Mouse (Mus musculus): ENCODE results near the gene Retreg3. TPM values are rescaled to one million over a fixed set of nuclear protein-coding genes. Genes with fewer than 3 reads are reported as not detected.
A peak's percentile ranks its signal among the peaks of the same experiment; 100 is the strongest.

The Retreg3 gene
- polyA plus RNA-seq, 1 experiment from 2014 or later: 10.7 TPM

GRCm38 (mm10) chr11:101154648-101155047 lies 35.0 kb upstream of the Retreg3 start:
- no peak overlapping the region for H3K4me2 ChIP-seq (replicated peaks; ENCODE audit: low read depth, low read length)
- H3K4me1 ChIP-seq (replicated peaks; ENCODE audit: control insufficient read depth, insufficient read depth, low read length): peaks cover 5% of the 10 kb centered on the region; the same call in 1 of the 2 replicates
- ATAC-seq (ENCODE audit: low FRiP score) (no peak), DNase-seq (ENCODE audit: low spot score) (no peak)
- no peaks in the 10 kb centered on the region for H3K36me3 ChIP-seq (ENCODE audit: control insufficient read depth, insufficient read depth, low read length)
- H3K4me3 ChIP-seq (ENCODE audit: low read depth, low read length): no peak overlapping the region
- no peaks in the 10 kb centered on the region for H3K9me3 ChIP-seq (ENCODE audit: control insufficient read depth, low read length)
- no peak overlapping the region for H3K27ac ChIP-seq (ENCODE audit: low read depth, low read length)
- H3K9ac ChIP-seq (ENCODE audit: low read depth, low read length): no peak overlapping the region
- H3K27me3 ChIP-seq (ENCODE audit: control insufficient read depth, insufficient read depth, low read length): no peaks in the 10 kb centered on the region; the same call in 1 of the 2 replicates

GRCm38 (mm10) chr11:101152825-101153224 lies 33.1 kb upstream of the Retreg3 start:
- 83% methylated on average over 1 of the region's 1 CpGs for WGBS
- H3K36me3 ChIP-seq (ENCODE audit: control insufficient read depth, insufficient read depth, low read length): no peaks in the 10 kb centered on the region
- no peaks in the 10 kb centered on the region; the same call in 1 of the 2 replicates for H3K27me3 ChIP-seq (ENCODE audit: control insufficient read depth, insufficient read depth, low read length)
- H3K4me3 ChIP-seq (ENCODE audit: low read depth, low read length): no peak overlapping the region
- no peak for DNase-seq (ENCODE audit: low spot score)
- no peak overlapping the region for H3K4me2 ChIP-seq (replicated peaks; ENCODE audit: low read depth, low read length)
- no peak overlapping the region for H3K9ac ChIP-seq (ENCODE audit: low read depth, low read length)
- no peaks in the 10 kb centered on the region for H3K9me3 ChIP-seq (ENCODE audit: control insufficient read depth, low read length)
- H3K4me1 ChIP-seq (replicated peaks; ENCODE audit: control insufficient read depth, insufficient read depth, low read length): peaks cover 5% of the 10 kb centered on the region; the same call in 1 of the 2 replicates
- no peak overlapping the region for H3K27ac ChIP-seq (ENCODE audit: low read depth, low read length)
- ATAC-seq (ENCODE audit: low FRiP score): no peak

GRCm38 (mm10) chr11:101151063-101151462 lies 31.4 kb upstream of the Retreg3 start:
- H3K9ac ChIP-seq (ENCODE audit: low read depth, low read length): no peak overlapping the region
- no peak overlapping the region for H3K27ac ChIP-seq (ENCODE audit: low read depth, low read length)
- 47% methylated on average over 2 of the region's 2 CpGs for WGBS
- no peak overlapping the region for H3K4me3 ChIP-seq (ENCODE audit: low read depth, low read length)
- no peak for DNase-seq (ENCODE audit: low spot score)
- no peak for ATAC-seq (ENCODE audit: low FRiP score)
- no peaks in the 10 kb centered on the region for H3K9me3 ChIP-seq (ENCODE audit: control insufficient read depth, low read length)
- no peaks in the 10 kb centered on the region for H3K27me3 ChIP-seq (ENCODE audit: control insufficient read depth, insufficient read depth, low read length)
- H3K4me2 ChIP-seq (replicated peaks; ENCODE audit: low read depth, low read length): no peak overlapping the region
- H3K4me1 ChIP-seq (replicated peaks; ENCODE audit: control insufficient read depth, insufficient read depth, low read length): peaks cover 3% of the 10 kb centered on the region; the same call in 1 of the 2 replicates
- no peaks in the 10 kb centered on the region for H3K36me3 ChIP-seq (ENCODE audit: control insufficient read depth, insufficient read depth, low read length)

GRCm38 (mm10) chr11:101149178-101150105 lies 29.7 kb upstream of the Retreg3 start:
- no peak overlapping the region for H3K4me2 ChIP-seq (replicated peaks; ENCODE audit: low read depth, low read length)
- H3K36me3 ChIP-seq (ENCODE audit: control insufficient read depth, insufficient read depth, low read length): no peaks in the 10 kb centered on the region
- DNase-seq (ENCODE audit: low spot score) (no peak), ATAC-seq (ENCODE audit: low FRiP score) (no peak)
- no peak overlapping the region for H3K4me3 ChIP-seq (ENCODE audit: low read depth, low read length)
- no peaks in the 10 kb centered on the region for H3K9me3 ChIP-seq (ENCODE audit: control insufficient read depth, low read length)
- H3K9ac ChIP-seq (ENCODE audit: low read depth, low read length): no peak overlapping the region
- no peaks in the 10 kb centered on the region for H3K4me1 ChIP-seq (replicated peaks; ENCODE audit: control insufficient read depth, insufficient read depth, low read length)
- 69% methylated on average over 9 of the region's 9 CpGs for WGBS
- no peaks in the 10 kb centered on the region for H3K27me3 ChIP-seq (ENCODE audit: control insufficient read depth, insufficient read depth, low read length)
- no peak overlapping the region for H3K27ac ChIP-seq (ENCODE audit: low read depth, low read length)

- Histone ChIP-seq H3K4me1 (replicated peaks; ENCODE audit: control insufficient read depth, insufficient read depth, low read length) (no peaks in the 10 kb centered on the region), H3K27ac (ENCODE audit: low read depth, low read length) (no peak overlapping the region)
- DNase-seq (ENCODE audit: low spot score): no peak
Observed at GRCm38 (mm10) chr11:101148751-101149150, 29.1 kb upstream of the Retreg3 start.

GRCm38 (mm10) chr11:101146377-101146776 lies 26.7 kb upstream of the Retreg3 start:
- Histone ChIP-seq H3K27ac (ENCODE audit: low read depth, low read length) (no peak overlapping the region), H3K27me3 (ENCODE audit: control insufficient read depth, insufficient read depth, low read length) (no peaks in the 10 kb centered on the region), H3K36me3 (ENCODE audit: control insufficient read depth, insufficient read depth, low read length) (no peaks in the 10 kb centered on the region), H3K4me1 (replicated peaks; ENCODE audit: control insufficient read depth, insufficient read depth, low read length) (0 out of 2 replicates have a peak, but pooled peaks cover 3% of the 10 kb centered on the region), H3K4me3 (ENCODE audit: low read depth, low read length) (no peak overlapping the region), H3K9me3 (ENCODE audit: control insufficient read depth, low read length) (no peaks in the 10 kb centered on the region), H3K9ac (ENCODE audit: low read depth, low read length) (no peak overlapping the region), H3K4me2 (replicated peaks; ENCODE audit: low read depth, low read length) (no peak overlapping the region)
- WGBS: 17% methylated on average over 10 of the region's 10 CpGs
- DNase-seq (ENCODE audit: low spot score) (peak; percentile 77), ATAC-seq (ENCODE audit: low FRiP score) (no peak)

More at GRCm38 (mm10) chr11:101148751-101149150, 29.1 kb upstream of the Retreg3 start:
- no peaks in the 10 kb centered on the region for H3K27me3 ChIP-seq (ENCODE audit: control insufficient read depth, insufficient read depth, low read length)
- WGBS: 75% methylated on average over 10 of the region's 10 CpGs
- H3K9me3 ChIP-seq (ENCODE audit: control insufficient read depth, low read length): no peaks in the 10 kb centered on the region
- H3K4me3 ChIP-seq (ENCODE audit: low read depth, low read length): no peak overlapping the region
- no peaks in the 10 kb centered on the region for H3K36me3 ChIP-seq (ENCODE audit: control insufficient read depth, insufficient read depth, low read length)
- no peak overlapping the region for H3K9ac ChIP-seq (ENCODE audit: low read depth, low read length)
- ATAC-seq (ENCODE audit: low FRiP score): no peak
- no peak overlapping the region for H3K4me2 ChIP-seq (replicated peaks; ENCODE audit: low read depth, low read length)

GRCm38 (mm10) chr11:101143338-101144225 lies 23.9 kb upstream of the Retreg3 start:
- H3K4me1 ChIP-seq (replicated peaks; ENCODE audit: control insufficient read depth, insufficient read depth, low read length): 0 out of 2 replicates have a peak, but pooled peaks cover 3% of the 10 kb centered on the region
- H3K36me3 ChIP-seq (ENCODE audit: control insufficient read depth, insufficient read depth, low read length): no peaks in the 10 kb centered on the region
- 19% methylated on average over 18 of the region's 19 CpGs for WGBS
- peak overlapping the region; percentile 42 for H3K4me2 ChIP-seq (replicated peaks; ENCODE audit: low read depth, low read length)
- DNase-seq (ENCODE audit: low spot score): peak; percentile 76
- no peaks in the 10 kb centered on the region for H3K9me3 ChIP-seq (ENCODE audit: control insufficient read depth, low read length)
- peak; percentile 70; the same call in 1 of the 2 replicates for ATAC-seq (ENCODE audit: low FRiP score)
- H3K4me3 ChIP-seq (ENCODE audit: low read depth, low read length): peak overlapping the region; percentile 19
- peak overlapping the region; percentile 52 for H3K9ac ChIP-seq (ENCODE audit: low read depth, low read length)
- peak overlapping the region; percentile 51; the same call in 1 of the 2 replicates for H3K27ac ChIP-seq (ENCODE audit: low read depth, low read length)
- no peaks in the 10 kb centered on the region for H3K27me3 ChIP-seq (ENCODE audit: control insufficient read depth, insufficient read depth, low read length)

GRCm38 (mm10) chr11:101142215-101142967 lies 22.7 kb upstream of the Retreg3 start:
- H3K4me3 ChIP-seq (ENCODE audit: low read depth, low read length): no peak overlapping the region
- H3K27me3 ChIP-seq (ENCODE audit: control insufficient read depth, insufficient read depth, low read length): no peaks in the 10 kb centered on the region
- ATAC-seq (ENCODE audit: low FRiP score) (no peak), DNase-seq (ENCODE audit: low spot score) (no peak)
- H3K27ac ChIP-seq (ENCODE audit: low read depth, low read length): no peak overlapping the region
- H3K4me2 ChIP-seq (replicated peaks; ENCODE audit: low read depth, low read length): no peak overlapping the region
- H3K9ac ChIP-seq (ENCODE audit: low read depth, low read length): no peak overlapping the region
- H3K4me1 ChIP-seq (replicated peaks; ENCODE audit: control insufficient read depth, insufficient read depth, low read length): 0 out of 2 replicates have a peak, but pooled peaks cover 3% of the 10 kb centered on the region
- WGBS: 84% methylated on average over 10 of the region's 10 CpGs
- H3K9me3 ChIP-seq (ENCODE audit: control insufficient read depth, low read length): no peaks in the 10 kb centered on the region
- H3K36me3 ChIP-seq (ENCODE audit: control insufficient read depth, insufficient read depth, low read length): no peaks in the 10 kb centered on the region

Data from hindbrain, embryonic 11.5 days (tissue).